Mouse (Mus musculus): ENCODE measurements at regions not wholly inside any gene's neighbourhood (a gene's known extent, or its start where the extent isn't known, plus 50 kb on each side); places are given as distances from the start of the nearest gene placed in this dataset.

- Histone ChIP-seq H3K27ac (replicated peaks) (no peak overlapping the region), H3K4me1 (no peaks in the 10 kb centered on the region), H3K36me3 (no peaks in the 10 kb centered on the region), H3K27me3 (no peaks in the 10 kb centered on the region), H3K9ac (no peak overlapping the region), H3K9me3 (replicated peaks) (0 out of 2 replicates have a peak, but pooled peaks cover 3% of the 10 kb centered on the region), H3K4me3 (replicated peaks) (no peak overlapping the region), H3K4me2 (replicated peaks) (no peak overlapping the region)
- ATAC-seq (ENCODE audit: insufficient number of reproducible peaks, low FRiP score, low TSS enrichment, low read depth) = no peak
- 83% methylated on average over 5 of the region's 5 CpGs for WGBS
Observed at GRCm38 (mm10) chr13:52216343-52216742, 314.7 kb downstream of the Diras2 start.

GRCm38 (mm10) chr13:52217066-52217465 is 314.0 kb downstream of the Diras2 start:
- 0 out of 2 replicates have a peak, but pooled peaks cover 3% of the 10 kb centered on the region for H3K9me3 ChIP-seq (replicated peaks)
- 0 out of 2 replicates have a peak, but pooled peaks cover under 1% of the 10 kb centered on the region for H3K4me1 ChIP-seq
- H3K4me2 ChIP-seq (replicated peaks) = no peak overlapping the region
- no peaks in the 10 kb centered on the region for H3K27me3 ChIP-seq
- no peak overlapping the region for H3K27ac ChIP-seq (replicated peaks)
- 66% methylated on average over 5 of the region's 5 CpGs for WGBS
- H3K36me3 ChIP-seq = no peaks in the 10 kb centered on the region
- H3K9ac ChIP-seq = no peak overlapping the region
- H3K4me3 ChIP-seq (replicated peaks) = no peak overlapping the region
- no peak for ATAC-seq (ENCODE audit: insufficient number of reproducible peaks, low FRiP score, low TSS enrichment, low read depth)

DNA sequence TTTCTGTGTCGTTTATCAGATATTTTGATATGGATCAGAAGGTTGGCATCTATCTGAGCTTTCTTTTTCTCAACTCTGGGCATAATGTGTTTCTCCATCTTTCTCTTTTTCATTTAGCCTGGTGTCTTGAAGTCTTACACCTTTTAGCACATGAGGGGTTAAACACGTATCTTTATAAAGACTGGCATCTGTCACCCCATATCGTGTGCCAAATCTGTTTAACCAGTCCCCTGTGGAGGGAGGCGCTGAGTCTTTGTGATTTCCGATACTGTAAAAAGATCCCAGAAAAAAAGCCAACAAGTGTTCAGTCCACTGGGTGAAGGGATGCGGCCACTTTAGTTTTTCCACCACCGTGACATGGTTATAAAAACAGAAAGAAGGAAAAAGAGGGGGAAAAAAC is 313.3 kb downstream of the Diras2 start:
- ATAC-seq (ENCODE audit: insufficient number of reproducible peaks, low FRiP score, low TSS enrichment, low read depth) = no peak
- 50% methylated on average over 7 of the region's 7 CpGs for WGBS

DNA sequence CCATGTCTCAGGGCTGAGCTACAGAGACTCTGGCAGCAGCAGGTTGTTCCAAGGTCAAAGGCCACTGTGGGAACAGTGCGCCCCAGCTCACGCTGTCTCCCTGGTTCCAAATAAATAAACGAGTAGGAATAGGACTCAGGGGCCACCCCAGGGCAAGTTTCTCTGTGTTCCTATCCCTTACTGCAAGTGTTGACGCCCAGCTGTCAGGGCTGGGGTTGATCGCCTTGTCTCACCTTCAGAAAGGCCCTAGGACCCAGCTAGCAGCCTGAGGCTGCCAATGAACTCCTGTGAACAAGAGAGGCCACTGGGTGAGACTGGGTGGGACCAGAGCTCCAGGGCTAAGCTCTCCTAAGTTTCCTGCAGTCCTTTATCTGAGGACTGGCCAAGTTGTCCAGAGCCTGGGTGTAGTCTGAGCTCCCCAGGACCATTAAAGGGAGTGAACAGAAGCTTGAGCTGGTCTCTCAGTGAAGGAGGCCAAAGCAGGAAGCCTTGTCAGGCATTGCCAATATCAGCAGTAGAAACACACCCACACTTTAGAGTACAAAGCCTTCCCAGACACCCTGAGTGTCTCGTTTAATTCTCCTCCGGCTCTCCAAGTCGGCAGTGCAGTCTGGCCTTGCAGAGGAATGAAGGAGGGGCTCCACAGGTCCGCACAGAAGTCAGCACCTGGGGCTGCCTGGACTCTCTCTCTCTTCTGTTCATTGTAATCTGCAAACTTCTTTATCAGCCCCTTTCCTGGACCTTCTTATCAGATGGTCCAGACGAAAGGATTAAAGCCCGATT is 308.6 kb downstream of the Diras2 start:
- H3K9ac ChIP-seq = no peak overlapping the region
- H3K27me3 ChIP-seq = no peaks in the 10 kb centered on the region
- H3K9me3 ChIP-seq (replicated peaks) = 0 out of 2 replicates have a peak, but pooled peaks cover 3% of the 10 kb centered on the region
- 45% methylated on average over 11 of the region's 11 CpGs for WGBS
- H3K4me1 ChIP-seq = peaks cover 14% of the 10 kb centered on the region
- ATAC-seq (ENCODE audit: insufficient number of reproducible peaks, low FRiP score, low TSS enrichment, low read depth) = no peak; the same call in 1 of the 2 replicates
- H3K36me3 ChIP-seq = no peaks in the 10 kb centered on the region
- H3K4me2 ChIP-seq (replicated peaks) = no peak overlapping the region
- H3K4me3 ChIP-seq (replicated peaks) = no peak overlapping the region
- no peak overlapping the region for H3K27ac ChIP-seq (replicated peaks)

More for the DNA sequence above, 313.3 kb downstream of the Diras2 start:
- H3K4me1 ChIP-seq = peaks cover 7% of the 10 kb centered on the region
- no peaks in the 10 kb centered on the region for H3K36me3 ChIP-seq
- 0 out of 2 replicates have a peak, but pooled peaks cover 3% of the 10 kb centered on the region for H3K9me3 ChIP-seq (replicated peaks)
- H3K27ac ChIP-seq (replicated peaks) = no peak overlapping the region
- no peaks in the 10 kb centered on the region for H3K27me3 ChIP-seq
- no peak overlapping the region for H3K4me3 ChIP-seq (replicated peaks)
- no peak overlapping the region for H3K9ac ChIP-seq
- H3K4me2 ChIP-seq (replicated peaks) = no peak overlapping the region

GRCm38 (mm10) chr13:52223098-52223962 is 307.7 kb downstream of the Diras2 start:
- H3K9me3 ChIP-seq (replicated peaks) = 0 out of 2 replicates have a peak, but pooled peaks cover 3% of the 10 kb centered on the region
- no peak overlapping the region for H3K4me2 ChIP-seq (replicated peaks)
- no peak overlapping the region for H3K9ac ChIP-seq
- peaks cover 14% of the 10 kb centered on the region for H3K4me1 ChIP-seq
- 0 out of 2 replicates have a peak, but pooled peaks have one; percentile 24 for ATAC-seq (ENCODE audit: insufficient number of reproducible peaks, low FRiP score, low TSS enrichment, low read depth)
- H3K4me3 ChIP-seq (replicated peaks) = no peak overlapping the region
- 50% methylated on average over 6 of the region's 6 CpGs for WGBS
- no peaks in the 10 kb centered on the region for H3K36me3 ChIP-seq
- H3K27ac ChIP-seq (replicated peaks) = no peak overlapping the region
- H3K27me3 ChIP-seq = no peaks in the 10 kb centered on the region

GRCm38 (mm10) chr13:52233971-52234370 is 297.1 kb downstream of the Diras2 start:
- no peak for ATAC-seq (ENCODE audit: insufficient number of reproducible peaks, low FRiP score, low TSS enrichment, low read depth)
- Histone ChIP-seq H3K27ac (replicated peaks) (no peak overlapping the region), H3K9ac (no peak overlapping the region), H3K4me1 (no peaks in the 10 kb centered on the region), H3K4me3 (replicated peaks) (no peak overlapping the region), H3K9me3 (replicated peaks) (no peaks in the 10 kb centered on the region), H3K27me3 (no peaks in the 10 kb centered on the region), H3K4me2 (replicated peaks) (no peak overlapping the region), H3K36me3 (no peaks in the 10 kb centered on the region)
- 69% methylated on average over 5 of the region's 5 CpGs for WGBS

DNA sequence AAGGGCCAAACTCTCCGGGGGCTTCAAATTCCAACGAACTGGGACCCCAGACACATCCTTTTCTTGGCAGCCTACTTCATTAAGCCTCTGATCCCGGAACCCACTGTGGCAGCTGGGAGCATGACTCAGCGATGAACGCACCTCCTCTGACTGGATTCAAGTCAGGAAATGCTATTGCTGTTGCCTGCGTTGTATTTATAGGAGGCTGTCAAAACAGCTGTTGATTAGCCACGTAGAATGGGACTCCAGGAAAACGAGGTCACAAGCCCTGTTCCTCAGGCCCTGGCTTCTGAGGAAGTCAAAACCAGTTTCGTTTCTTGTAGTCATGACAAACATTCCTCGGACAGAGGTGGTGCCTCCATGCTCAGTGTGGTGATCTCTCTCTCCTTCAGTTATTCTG is 295.0 kb downstream of the Diras2 start:
- Histone ChIP-seq H3K9ac (no peak overlapping the region), H3K4me3 (replicated peaks) (no peak overlapping the region), H3K9me3 (replicated peaks) (no peaks in the 10 kb centered on the region), H3K36me3 (no peaks in the 10 kb centered on the region), H3K4me1 (no peaks in the 10 kb centered on the region), H3K27me3 (no peaks in the 10 kb centered on the region), H3K4me2 (replicated peaks) (peak overlapping the region; percentile 25), H3K27ac (replicated peaks) (no peak overlapping the region)
- 21% methylated on average over 10 of the region's 10 CpGs for WGBS
- ATAC-seq (ENCODE audit: insufficient number of reproducible peaks, low FRiP score, low TSS enrichment, low read depth) = no peak

DNA sequence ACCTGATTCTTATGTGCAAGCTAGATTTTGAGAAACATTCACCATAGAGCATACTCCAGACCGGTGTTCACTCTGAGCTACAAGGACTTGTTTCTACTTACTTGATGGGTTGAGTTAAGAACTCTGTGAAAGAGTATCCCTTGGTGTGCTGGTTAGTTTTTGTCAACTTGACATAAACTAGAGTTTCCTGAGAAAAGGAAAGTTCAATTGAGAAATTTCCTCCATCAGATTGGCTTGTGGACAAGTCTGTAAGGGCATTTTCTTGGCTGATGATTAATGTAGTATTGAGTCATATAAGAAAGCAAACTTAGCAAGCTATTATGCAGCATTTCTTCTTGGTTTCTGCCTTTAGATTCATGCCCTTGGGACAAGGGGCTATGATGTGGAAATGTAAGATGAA is 291.5 kb downstream of the Diras2 start:
- H3K27ac ChIP-seq (replicated peaks) = no peak overlapping the region
- no peak overlapping the region for H3K9ac ChIP-seq
- H3K9me3 ChIP-seq (replicated peaks) = no peaks in the 10 kb centered on the region
- ATAC-seq (ENCODE audit: insufficient number of reproducible peaks, low FRiP score, low TSS enrichment, low read depth) = no peak
- H3K4me2 ChIP-seq (replicated peaks) = no peak overlapping the region
- 100% methylated on average over 1 of the region's 1 CpGs for WGBS
- no peaks in the 10 kb centered on the region for H3K27me3 ChIP-seq
- no peaks in the 10 kb centered on the region for H3K36me3 ChIP-seq
- no peak overlapping the region for H3K4me3 ChIP-seq (replicated peaks)
- no peaks in the 10 kb centered on the region for H3K4me1 ChIP-seq

DNA sequence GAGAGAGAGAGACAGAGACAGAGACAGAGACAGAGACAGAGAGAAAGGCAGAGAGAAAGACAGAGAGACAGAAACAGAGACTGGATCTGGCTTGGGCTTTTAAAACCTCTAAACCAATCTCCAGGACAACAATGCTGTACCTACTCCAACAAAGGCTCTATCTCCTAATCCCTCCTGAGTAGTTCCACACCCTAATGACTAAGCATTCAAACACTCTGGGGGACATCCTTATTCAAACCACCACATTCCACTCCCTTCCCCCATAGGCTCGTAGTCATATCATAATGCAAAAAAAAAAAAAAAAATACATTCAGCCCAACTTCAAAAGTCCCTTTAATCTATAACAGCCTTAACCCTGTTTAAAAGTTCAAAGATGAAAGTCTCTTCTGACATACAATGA is 289.3 kb downstream of the Diras2 start:
- no peak overlapping the region for H3K9ac ChIP-seq
- no peak for ATAC-seq (ENCODE audit: insufficient number of reproducible peaks, low FRiP score, low TSS enrichment, low read depth)
- H3K27me3 ChIP-seq = no peaks in the 10 kb centered on the region
- H3K36me3 ChIP-seq = no peaks in the 10 kb centered on the region
- H3K27ac ChIP-seq (replicated peaks) = no peak overlapping the region
- H3K9me3 ChIP-seq (replicated peaks) = no peaks in the 10 kb centered on the region
- H3K4me2 ChIP-seq (replicated peaks) = no peak overlapping the region
- 26% methylated on average over 1 of the region's 1 CpGs for WGBS
- H3K4me1 ChIP-seq = no peaks in the 10 kb centered on the region
- no peak overlapping the region for H3K4me3 ChIP-seq (replicated peaks)

- Histone ChIP-seq H3K36me3 (no peaks in the 10 kb centered on the region), H3K27me3 (no peaks in the 10 kb centered on the region; the same call in 1 of the 2 replicates), H3K4me2 (replicated peaks) (no peak overlapping the region), H3K27ac (replicated peaks) (no peak overlapping the region), H3K4me3 (replicated peaks) (no peak overlapping the region), H3K9ac (no peak overlapping the region), H3K4me1 (0 out of 2 replicates have a peak, but pooled peaks cover 5% of the 10 kb centered on the region), H3K9me3 (replicated peaks) (no peaks in the 10 kb centered on the region)
- 86% methylated on average over 2 of the region's 2 CpGs for WGBS
- ATAC-seq (ENCODE audit: insufficient number of reproducible peaks, low FRiP score, low TSS enrichment, low read depth) = no peak
Observed at GRCm38 (mm10) chr13:52249492-52249891, 281.6 kb downstream of the Diras2 start.

- H3K27me3 ChIP-seq = no peaks in the 10 kb centered on the region; the same call in 1 of the 2 replicates
- H3K4me2 ChIP-seq (replicated peaks) = no peak overlapping the region
- 0 out of 2 replicates have a peak, but pooled peaks cover 5% of the 10 kb centered on the region for H3K4me1 ChIP-seq
- no peak overlapping the region for H3K4me3 ChIP-seq (replicated peaks)
- ATAC-seq (ENCODE audit: insufficient number of reproducible peaks, low FRiP score, low TSS enrichment, low read depth) = no peak
- H3K36me3 ChIP-seq = no peaks in the 10 kb centered on the region
- 46% methylated on average over 4 of the region's 4 CpGs for WGBS
- no peak overlapping the region for H3K9ac ChIP-seq
- H3K9me3 ChIP-seq (replicated peaks) = no peaks in the 10 kb centered on the region
- no peak overlapping the region for H3K27ac ChIP-seq (replicated peaks)
Observed at GRCm38 (mm10) chr13:52250371-52250770, 280.7 kb downstream of the Diras2 start.

Data from embryonic facial prominence, embryonic 15.5 days (tissue).